9 mouse cellular contexts compared by ENCODE assay signal in genomic region chr4:155710521-155711252, GRCm38 (mm10). TPM values are rescaled to one million over a fixed set of nuclear protein-coding genes. Genes with fewer than 3 reads are reported as not detected.
A peak's percentile ranks its signal among the peaks of the same experiment; 100 is the strongest.
DNase-seq lines count a peak whose midpoint lies in the region; ATAC-seq and TF ChIP-seq lines count a peak whose summit lies in the region.
"Had no signal": no experiment of that assay in that cellular context is flagged by ENCODE, and none has a peak within 500 bp of the region (broad histone marks: within the 10 kb centered on the region; RNA-seq: fewer than 3 reads in every experiment).

No protein-coding gene starts in this region.

- no peak for TF ChIP-seq EP300 in liver, postnatal 0 days (IDR thresholded peaks at IDR 0.05; ENCODE audit: low read depth)

- H3K4me3 ChIP-seq in kidney, embryonic 15.5 days (replicated peaks): no peak overlapping the region
- no peak overlapping the region for H3K4me3 ChIP-seq in liver, postnatal 0 days (ENCODE audit: low read depth, low read length)

- intact Hi-C loops in left cerebral cortex, postnatal 14 days (cut with DNase I): no loop called here

- no peak for TF ChIP-seq CTCF in liver, postnatal 0 days (IDR thresholded peaks at IDR 0.05; ENCODE audit: low read depth)

- no peak overlapping the region for H3K9ac ChIP-seq in kidney, embryonic 15.5 days
- H3K9ac ChIP-seq in liver, postnatal 0 days (replicated peaks): peak overlapping the region; percentile 16; the same call in 1 of the 2 replicates

- H3K27ac ChIP-seq in kidney, embryonic 15.5 days: peak overlapping the region; percentile 49
- peak overlapping the region; percentile 49; the same call in 1 of the 2 replicates for H3K27ac ChIP-seq in liver, postnatal 0 days (ENCODE audit: low read depth)

- no peak for DNase-seq in kidney, adult 8-10 months
- peak; percentile 54 for DNase-seq in MN1 (ENCODE audit: low spot score)
- peak; percentile 51 to 68 for DNase-seq in cerebellum, postnatal 25 days
- no peak for DNase-seq in liver, postnatal 0 days
- no peak for DNase-seq in spleen, postnatal 14 days (ENCODE audit: low spot score in 2 of 2)
- no peak for DNase-seq in adrenal gland, postnatal 36 days
- no peak for DNase-seq in left cerebral cortex, postnatal 14 days (ENCODE audit: low spot score in 2 of 2)

- H3K4me2 ChIP-seq in kidney, embryonic 15.5 days: no peak overlapping the region
- H3K4me2 ChIP-seq in liver, postnatal 0 days (ENCODE audit: low read depth, low read length): no peak overlapping the region

- WGBS in kidney, embryonic 15.5 days: 54% methylated on average over 6 of the region's 6 CpGs
- WGBS in liver, postnatal 0 days (ENCODE audit: insufficient replicate concordance): 52% methylated on average over 6 of the region's 6 CpGs

- peaks cover 24% of the 10 kb centered on the region for H3K36me3 ChIP-seq in kidney, embryonic 15.5 days
- peaks cover 7% of the 10 kb centered on the region for H3K36me3 ChIP-seq in liver, postnatal 0 days (replicated peaks; ENCODE audit: insufficient read depth, low read length)

- no peaks in the 10 kb centered on the region for H3K9me3 ChIP-seq in kidney, embryonic 15.5 days (replicated peaks)
- no peaks in the 10 kb centered on the region for H3K9me3 ChIP-seq in liver, postnatal 0 days (ENCODE audit: low read length)

- H3K4me1 ChIP-seq in kidney, embryonic 15.5 days: peaks cover 29% of the 10 kb centered on the region
- H3K4me1 ChIP-seq in liver, postnatal 0 days (ENCODE audit: insufficient read depth): peaks cover 7% of the 10 kb centered on the region; the same call in 1 of the 2 replicates

- no peak for ATAC-seq in kidney, embryonic 15.5 days (replicated peaks; ENCODE audit: low FRiP score)
- ATAC-seq in liver, postnatal 0 days: peak; percentile 35
- ATAC-seq: intestine, postnatal 0 days had no signal

- H3K27me3 ChIP-seq in kidney, embryonic 15.5 days: no peaks in the 10 kb centered on the region
- no peaks in the 10 kb centered on the region for H3K27me3 ChIP-seq in liver, postnatal 0 days (ENCODE audit: insufficient read depth, low read length)

RNA-seq across cellular contexts. Expression of gene Ssu72, which starts 6.1 kb away (rescaled TPM):
- polyA plus RNA-seq in kidney, embryonic 15.5 days (2015; fragmentation: Nextera tagmentation; extraction: Ambion mirVana): 144 and 145 TPM in 2 replicates
- 66.6 and 66.9 TPM in 2 replicates for polyA plus RNA-seq in liver, postnatal 0 days (2015; fragmentation: Nextera tagmentation; extraction: Ambion mirVana)
- 100 to 1,000 TPM in 1 of 2 experiments, 10 to 100 TPM in 1; 98.1 to 123 TPM for total RNA-seq in adrenal gland, postnatal 36 days (2021)
- 10 to 100 TPM; 84.2 to 86.8 TPM for total RNA-seq in left cerebral cortex, postnatal 14 days (2021)

RNA-seq across cellular contexts. Expression of gene Fndc10, which starts 16.5 kb away (rescaled TPM):
- polyA plus RNA-seq in kidney, embryonic 15.5 days (2015; fragmentation: Nextera tagmentation; extraction: Ambion mirVana): 4.9 and 5.3 TPM in 2 replicates
- 0.27 and 0.41 TPM in 2 replicates for polyA plus RNA-seq in liver, postnatal 0 days (2015; fragmentation: Nextera tagmentation; extraction: Ambion mirVana)
- 10 to 100 TPM; 31.3 to 59.8 TPM for total RNA-seq in adrenal gland, postnatal 36 days (2021)
- 10 to 100 TPM; 22.8 to 26.0 TPM for total RNA-seq in left cerebral cortex, postnatal 14 days (2021)

RNA-seq across cellular contexts. Expression of gene Tmem240, which starts 23.9 kb away (rescaled TPM):
- polyA plus RNA-seq in kidney, embryonic 15.5 days (2015; fragmentation: Nextera tagmentation; extraction: Ambion mirVana): 0.50 and 1.0 TPM in 2 replicates
- 0.02 and 0.06 TPM in 2 replicates for polyA plus RNA-seq in liver, postnatal 0 days (2015; fragmentation: Nextera tagmentation; extraction: Ambion mirVana)
- under 1 TPM; 0.70 to 0.72 TPM for total RNA-seq in adrenal gland, postnatal 36 days (2021)
- total RNA-seq in left cerebral cortex, postnatal 14 days (2021): 10 to 100 TPM; 67.0 to 70.7 TPM

RNA-seq across cellular contexts. Expression of gene Mib2, which starts 41.7 kb away (rescaled TPM):
- 25.8 and 30.2 TPM in 2 replicates for polyA plus RNA-seq in kidney, embryonic 15.5 days (2015; fragmentation: Nextera tagmentation; extraction: Ambion mirVana)
- polyA plus RNA-seq in liver, postnatal 0 days (2015; fragmentation: Nextera tagmentation; extraction: Ambion mirVana): 3.4 and 4.3 TPM in 2 replicates
- total RNA-seq in adrenal gland, postnatal 36 days (2021): 10 to 100 TPM; 43.6 to 48.9 TPM
- 100 to 1,000 TPM; 105 TPM for total RNA-seq in left cerebral cortex, postnatal 14 days (2021)

RNA-seq across cellular contexts. Expression of gene Atad3a, which starts 50.2 kb away (rescaled TPM):
- polyA plus RNA-seq in kidney, embryonic 15.5 days (2015; fragmentation: Nextera tagmentation; extraction: Ambion mirVana): 115 and 124 TPM in 2 replicates
- 44.7 and 45.0 TPM in 2 replicates for polyA plus RNA-seq in liver, postnatal 0 days (2015; fragmentation: Nextera tagmentation; extraction: Ambion mirVana)
- total RNA-seq in adrenal gland, postnatal 36 days (2021): 10 to 100 TPM; 83.2 to 94.1 TPM
- total RNA-seq in left cerebral cortex, postnatal 14 days (2021): 10 to 100 TPM; 52.3 to 53.2 TPM

Comparison
In these comparisons a context has a peak if more than half of its experiments do, and no peak if none do; other contexts are left out.
1. DNase-seq: peak in MN1 (single experiment) and cerebellum, postnatal 25 days (2 of 2); none in kidney, adult 8-10 months (0 of 2), liver, postnatal 0 days (single experiment), spleen, postnatal 14 days (0 of 2), adrenal gland, postnatal 36 days (0 of 2) and left cerebral cortex, postnatal 14 days (0 of 2).
2. RNA of gene Tmem240, which starts 23.9 kb away (total RNA-seq): 67.0 to 70.7 TPM in left cerebral cortex, postnatal 14 days; 0.70 to 0.72 TPM in adrenal gland, postnatal 36 days; every median in the first group is over 10 times any median in the second.